Mouse (Mus musculus) heart, adult 11 months (tissue): Measurements from ENCODE around the gene Serinc2.
"Not testable (repeated sequence)": the region's sequence is repeated elsewhere in the genome, so short reads cannot be mapped to it uniquely, and the experiment has no call there.

Experiments
- DNase-seq: peaks from one replicate; pipeline ENCODE4 v3.0.0; 2022

The Serinc2 gene

GRCm38 (mm10) chr4:130252441-130253157 lies 26.4 kb downstream of the Serinc2 start:
- DNase-seq: peak; percentile 82

GRCm38 (mm10) chr4:130251763-130252162 lies 27.2 kb downstream of the Serinc2 start:
- no peak for DNase-seq

- DNase-seq: peak; percentile 77
These were observed 27.8 kb downstream of the Serinc2 start for GRCm38 (mm10) chr4:130251172-130251705.

- DNase-seq: no peak
These were observed 30.4 kb downstream of the Serinc2 start for GRCm38 (mm10) chr4:130248636-130249035.

GRCm38 (mm10) chr4:130246132-130246531 lies 32.9 kb downstream of the Serinc2 start:
- peak; percentile 83 for DNase-seq

- DNase-seq: no peak
These were observed 34.3 kb downstream of the Serinc2 start for GRCm38 (mm10) chr4:130244749-130245148.

GRCm38 (mm10) chr4:130243621-130244020 lies 35.4 kb downstream of the Serinc2 start:
- DNase-seq: not testable (repeated sequence)

- no peak for DNase-seq
These were observed 36.0 kb downstream of the Serinc2 start for GRCm38 (mm10) chr4:130242956-130243355.

- DNase-seq: no peak
These were observed 38.3 kb downstream of the Serinc2 start for GRCm38 (mm10) chr4:130240695-130241094.

- DNase-seq: no peak
These were observed 41.4 kb downstream of the Serinc2 start for GRCm38 (mm10) chr4:130237607-130238006.

- no peak for DNase-seq
These were observed 42.6 kb downstream of the Serinc2 start for GRCm38 (mm10) chr4:130236361-130236760.

- no peak for DNase-seq
These were observed 54.9 kb downstream of the Serinc2 start for GRCm38 (mm10) chr4:130224071-130224470.

GRCm38 (mm10) chr4:130222179-130222578 lies 56.8 kb downstream of the Serinc2 start, which contains the start of gene Gm853:
Gene Gm853 (minus strand): TSS chr4:130222401.
- no peak for DNase-seq

- DNase-seq: no peak
These were observed 58.8 kb downstream of the Serinc2 start for GRCm38 (mm10) chr4:130220176-130220575.

- no peak for DNase-seq
These were observed 63.6 kb downstream of the Serinc2 start for GRCm38 (mm10) chr4:130215392-130215791.

GRCm38 (mm10) chr4:130213857-130214256 lies 65.1 kb downstream of the Serinc2 start:
- no peak for DNase-seq

- no peak for DNase-seq
These were observed 65.8 kb downstream of the Serinc2 start for GRCm38 (mm10) chr4:130213197-130213596.

- no peak for DNase-seq
These were observed 66.6 kb downstream of the Serinc2 start for GRCm38 (mm10) chr4:130212421-130212820.

GRCm38 (mm10) chr4:130211870-130212269 lies 67.1 kb downstream of the Serinc2 start:
- no peak for DNase-seq
